Mouse (Mus musculus) heart, adult 18-20 months (tissue): ENCODE measurements around the gene Ncoa3. TPM values are rescaled to one million over a fixed set of nuclear protein-coding genes. Genes with fewer than 3 reads are reported as not detected.
A peak's percentile ranks its signal among the peaks of the same experiment; 100 is the strongest.

Experiments used
- DNase-seq, 2 experiments: peaks; one replicate each; pipeline ENCODE4 v3.0.0; 2021 to 2022; ENCODE audit warnings: mixed read lengths in 1 of 2
- total RNA-seq, 2 experiments: library from RNA; stranded (reverse); gene quantifications; 2 replicates each; pipeline ENCODE4 v1.2.3; 2021

Ncoa3 gene
- total RNA-seq, 2 experiments from 2014 or later = 29.2 to 30.2 TPM

GRCm38 (mm10) chr2:166102893-166103292 lies 110.5 kb downstream of the Ncoa3 start:
- DNase-seq = peak; percentile 72 to 87

GRCm38 (mm10) chr2:166105911-166106310 lies 113.5 kb downstream of the Ncoa3 start:
- no peak for DNase-seq

GRCm38 (mm10) chr2:166106631-166107030 lies 114.2 kb downstream of the Ncoa3 start:
- no peak for DNase-seq

DNA sequence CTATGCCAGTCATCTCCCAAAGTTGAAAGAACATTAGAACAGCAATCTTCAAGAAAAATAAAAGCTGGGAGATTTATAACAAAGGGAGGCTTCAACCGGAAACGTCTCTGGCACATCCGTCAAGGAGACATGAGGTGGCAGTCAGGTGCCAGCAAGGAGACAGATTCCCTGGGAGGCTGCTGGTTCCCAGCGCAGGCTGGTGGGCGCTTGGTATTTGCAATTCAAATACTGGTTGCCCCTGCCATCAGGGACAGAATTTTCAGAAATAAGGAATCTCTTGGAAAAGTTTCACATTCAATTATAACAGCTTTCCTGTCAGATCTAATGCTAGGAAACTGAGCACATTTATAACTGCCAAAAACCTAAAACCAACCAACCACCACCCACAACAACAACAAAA lies 115.5 kb downstream of the Ncoa3 start:
- DNase-seq = no peak

DNA sequence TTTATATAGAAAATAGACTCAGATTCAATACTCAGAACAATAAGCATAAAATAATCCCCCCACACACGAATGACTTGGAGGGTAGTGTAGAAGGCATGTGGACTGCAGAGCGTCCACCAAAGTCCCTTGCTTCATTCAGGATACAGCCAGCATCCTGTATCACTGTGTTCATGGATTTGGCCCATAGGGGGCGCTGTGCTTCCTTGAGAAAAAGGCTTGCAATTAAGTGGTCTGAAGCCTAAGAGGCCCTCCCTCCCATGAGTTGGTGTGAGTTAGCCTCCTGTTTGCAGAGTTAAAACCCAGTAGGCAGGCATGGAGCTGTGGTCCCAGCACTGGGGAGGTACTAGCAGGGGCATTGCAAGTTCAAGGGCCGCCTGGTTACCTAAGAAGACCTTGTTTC lies 115.9 kb downstream of the Ncoa3 start:
- peak; percentile 85 to 95 for DNase-seq

DNA sequence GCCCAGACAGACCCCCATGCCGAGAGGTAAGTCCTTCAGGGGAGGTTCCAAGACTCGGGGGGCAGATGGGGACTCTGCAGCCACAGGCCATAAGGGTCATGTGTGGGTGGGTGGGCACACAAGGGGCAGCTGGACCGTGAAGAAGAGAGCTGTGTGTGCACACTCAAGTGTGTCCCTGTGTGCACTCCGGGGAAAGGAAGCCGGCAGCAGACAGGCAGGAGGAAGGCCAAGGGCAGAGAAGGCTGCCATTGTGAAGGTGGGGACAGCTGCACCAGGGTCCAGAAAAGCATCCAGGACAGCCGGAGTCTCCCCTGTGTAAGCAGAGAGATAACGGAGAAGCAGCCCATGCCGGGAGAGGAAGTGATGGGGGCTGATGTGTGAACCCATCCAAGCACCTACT lies 118.3 kb downstream of the Ncoa3 start:
- DNase-seq = no peak

DNA sequence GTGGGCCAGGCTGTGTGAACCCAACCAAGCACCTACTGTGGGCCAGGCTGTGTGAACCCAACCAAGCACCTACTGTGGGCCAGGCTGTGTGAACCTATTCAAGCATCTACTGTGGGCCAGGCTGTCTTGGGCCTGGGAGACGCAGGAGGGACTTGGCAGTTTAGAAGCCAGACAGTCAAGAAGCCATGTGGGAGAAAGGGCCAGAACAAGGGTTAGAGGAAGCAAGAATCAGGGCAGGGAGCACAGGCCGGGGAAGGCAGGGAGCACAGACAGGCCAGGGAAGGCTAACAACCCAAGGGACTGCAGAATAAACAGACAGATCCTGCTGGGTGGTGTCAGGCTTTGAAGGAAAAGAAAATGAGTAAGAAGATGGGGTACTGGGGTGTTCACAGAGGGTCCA lies 118.8 kb downstream of the Ncoa3 start:
- no peak for DNase-seq

- peak in 1 of 2 experiments; percentile 55 for DNase-seq
Observed at GRCm38 (mm10) chr2:166111831-166112250, 119.4 kb downstream of the Ncoa3 start.

DNA sequence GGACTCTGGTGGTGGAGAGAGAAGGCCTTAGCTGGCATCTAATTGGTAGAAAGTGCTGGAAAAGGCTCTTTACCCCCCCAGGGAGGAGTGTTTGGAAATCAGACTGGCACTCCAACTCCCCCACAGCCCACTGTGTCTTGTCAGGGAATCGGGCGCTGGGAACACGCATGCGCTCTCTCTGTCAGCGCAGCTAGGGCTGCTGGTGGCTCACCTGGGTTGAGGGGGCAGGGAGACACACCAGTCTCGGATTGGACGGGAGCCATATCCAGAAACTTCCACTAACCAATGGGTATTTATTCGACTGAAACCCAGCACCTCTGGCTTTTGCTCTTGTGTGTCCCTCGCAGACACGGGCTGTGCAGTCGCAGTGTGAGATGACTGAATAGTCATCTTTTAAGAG lies 120.5 kb downstream of the Ncoa3 start:
- no peak for DNase-seq

- peak; percentile 91 for DNase-seq
Observed at GRCm38 (mm10) chr2:166115571-166116277, 123.3 kb downstream of the Ncoa3 start.

- DNase-seq = no peak
Observed at GRCm38 (mm10) chr2:166116278-166116608, 123.8 kb downstream of the Ncoa3 start.

GRCm38 (mm10) chr2:166116704-166117103 lies 124.3 kb downstream of the Ncoa3 start:
- no peak for DNase-seq

- DNase-seq = peak in 1 of 2 experiments; percentile 52
Observed at GRCm38 (mm10) chr2:166119992-166120391, 127.6 kb downstream of the Ncoa3 start.

DNA sequence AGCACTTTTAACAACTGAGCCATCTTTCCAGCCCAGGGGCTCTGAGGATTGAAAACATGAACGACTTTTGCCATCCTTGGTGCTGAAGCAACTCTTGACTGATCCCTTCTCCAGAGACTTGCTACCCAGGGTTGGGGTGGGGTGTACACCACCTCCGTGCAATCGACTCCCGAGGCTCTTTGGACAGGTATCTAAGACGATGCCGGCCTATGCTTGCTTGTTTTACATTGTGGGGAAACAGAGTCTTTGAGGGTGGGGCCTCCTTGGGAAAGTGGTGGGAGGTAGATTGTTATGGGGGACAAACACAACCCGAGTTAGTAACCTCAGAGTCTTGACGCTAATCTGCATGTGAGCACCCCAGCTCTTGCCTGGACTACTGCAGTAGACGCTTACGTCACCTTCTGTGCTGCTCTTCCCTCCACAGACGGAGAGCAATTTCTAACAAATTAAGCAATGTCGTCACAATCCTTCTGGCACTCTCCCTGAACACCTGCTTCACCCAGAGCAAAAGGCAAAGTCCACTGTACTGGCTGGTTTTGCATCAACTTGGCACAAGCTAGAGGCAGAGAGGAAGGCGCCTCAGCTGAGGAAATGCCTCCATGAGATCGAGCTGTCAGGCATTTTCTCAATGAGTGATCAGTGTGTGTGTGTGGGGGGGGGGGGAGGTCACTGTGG lies 129.4 kb downstream of the Ncoa3 start:
- peak in 1 of 2 experiments; percentile 45 for DNase-seq

DNA sequence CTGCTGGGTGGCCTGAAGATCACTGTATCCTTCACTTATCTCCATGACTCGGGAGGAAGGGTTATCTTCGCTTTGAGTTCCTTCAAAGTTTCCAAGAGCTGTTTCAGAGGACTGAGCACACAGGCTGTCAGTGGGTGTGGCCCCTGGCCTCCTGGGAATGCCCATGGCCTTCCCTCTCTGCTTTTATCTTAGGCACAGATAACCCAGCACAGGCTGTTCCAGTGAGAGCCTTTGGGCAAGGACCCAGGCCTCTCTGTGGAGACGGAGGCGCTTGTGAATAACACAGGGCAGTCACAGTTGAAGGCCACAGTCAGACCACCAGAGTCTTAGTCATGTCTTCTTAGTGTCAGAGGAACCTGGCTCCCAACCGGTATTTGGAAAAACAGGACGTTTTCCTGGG lies 130.3 kb downstream of the Ncoa3 start:
- DNase-seq = peak; percentile 84 to 91

Other genes with a start within 250 kb of the Ncoa3 start
- 10 to 100 TPM; 41.2 to 44.8 TPM for gene Zmynd8, start 93.6 kb upstream of the Ncoa3 start, total RNA-seq
- gene Sulf2, start 163.0 kb downstream of the Ncoa3 start, total RNA-seq = 10 to 100 TPM; 39.7 to 40.6 TPM